In genomic region chr1:160078882-160079661, GRCm38 (mm10) we compare ENCODE assay signal across 8 mouse cellular contexts. TPM values are rescaled to one million over a fixed set of nuclear protein-coding genes. Genes with fewer than 3 reads are reported as not detected.
A peak's percentile ranks its signal among the peaks of the same experiment; 100 is the strongest.
DNase-seq lines count a peak whose midpoint lies in the region; ATAC-seq and TF ChIP-seq lines count a peak whose summit lies in the region.

No protein-coding gene starts in this region.

- no peak overlapping the region for H3K4me3 ChIP-seq in lung, embryonic 14.5 days (ENCODE audit: low read depth, low read length)
- H3K4me3 ChIP-seq in stomach, embryonic 14.5 days (ENCODE audit: low read depth, low read length) = no peak overlapping the region

- no peak overlapping the region for H3K27ac ChIP-seq in lung, embryonic 14.5 days (ENCODE audit: low read depth)
- H3K27ac ChIP-seq in stomach, embryonic 14.5 days (ENCODE audit: low read length) = no peak overlapping the region

- H3K4me1 ChIP-seq in lung, embryonic 14.5 days (ENCODE audit: insufficient read depth) = no peaks in the 10 kb centered on the region
- H3K4me1 ChIP-seq in stomach, embryonic 14.5 days (ENCODE audit: control insufficient read depth, insufficient read depth, low read length) = no peaks in the 10 kb centered on the region

- 43% methylated on average over 14 of the region's 14 CpGs for WGBS in lung, embryonic 14.5 days
- WGBS in stomach, embryonic 14.5 days = 58% methylated on average over 14 of the region's 14 CpGs

- ATAC-seq in hematopoietic stem cell, adult 5-6 weeks (replicated peaks in 1 of 2; ENCODE audit: insufficient read depth in 1 of 2, low FRiP score in 2 of 2, low TSS enrichment in 1 of 2, low read depth in 1 of 2, poor library complexity in 2 of 2, severe bottlenecking in 2 of 2) = peak; percentile 80 to 87
- peak; percentile 92 for ATAC-seq in lung, embryonic 14.5 days (ENCODE audit: insufficient read depth)
- peak; percentile 57; the same call in 1 of the 2 replicates for ATAC-seq in stomach, embryonic 14.5 days (ENCODE audit: insufficient number of reproducible peaks, insufficient read depth, low FRiP score, low read depth)
- ATAC-seq in erythroblast, adult 5-6 weeks (replicated peaks; ENCODE audit: low FRiP score, poor library complexity, severe bottlenecking) = no peak
- no peak for ATAC-seq in erythroid progenitor cell, adult 5-6 weeks (replicated peaks; ENCODE audit: low FRiP score, poor library complexity, severe bottlenecking)

- no peak overlapping the region for H3K9ac ChIP-seq in lung, embryonic 14.5 days
- H3K9ac ChIP-seq in stomach, embryonic 14.5 days (replicated peaks; ENCODE audit: low read depth, low read length) = no peak overlapping the region

- no peaks in the 10 kb centered on the region for H3K27me3 ChIP-seq in lung, embryonic 14.5 days (ENCODE audit: insufficient read depth, low read length)
- H3K27me3 ChIP-seq in stomach, embryonic 14.5 days (ENCODE audit: control insufficient read depth, insufficient read depth, low read length) = no peaks in the 10 kb centered on the region

- DNase-seq in CD8-positive naive resting alpha-beta T cell, adult 2 months (ENCODE audit: low read depth in 2 of 2, low spot score in 2 of 2) = peak; percentile 23 to 26
- peak; percentile 58 for DNase-seq in adrenal gland, adult 2 months
- DNase-seq in lung, embryonic 14.5 days = peak; percentile 84
- DNase-seq in right cerebral cortex, adult 18-20 months = no peak

- no peak for TF ChIP-seq CTCF in lung, embryonic 14.5 days (IDR thresholded peaks at IDR 0.05; ENCODE audit: low read depth)

- no peaks in the 10 kb centered on the region for H3K9me3 ChIP-seq in lung, embryonic 14.5 days (ENCODE audit: low read depth, low read length)
- no peaks in the 10 kb centered on the region for H3K9me3 ChIP-seq in stomach, embryonic 14.5 days (ENCODE audit: control insufficient read depth, low read depth, low read length)

- peak overlapping the region; percentile 23; the same call in 1 of the 2 replicates for H3K4me2 ChIP-seq in lung, embryonic 14.5 days
- no peak overlapping the region for H3K4me2 ChIP-seq in stomach, embryonic 14.5 days (replicated peaks; ENCODE audit: low read depth, low read length)

- H3K36me3 ChIP-seq in lung, embryonic 14.5 days (ENCODE audit: insufficient read depth) = no peaks in the 10 kb centered on the region
- no peaks in the 10 kb centered on the region for H3K36me3 ChIP-seq in stomach, embryonic 14.5 days (ENCODE audit: control insufficient read depth, insufficient read depth, low read length)

RNA-seq across cellular contexts. Expression of gene 4930523C07Rik, which starts 34.9 kb away (rescaled TPM):
- total RNA-seq in adrenal gland, adult 2 months (2021) = 10 to 100 TPM; 12.5 to 15.7 TPM
- polyA plus RNA-seq in adrenal gland, adult 2 months (2012; rRNA removed) = 7.4 and 11.8 TPM in 2 replicates
- total RNA-seq in hematopoietic stem cell, adult 5-6 weeks (2017) = 23.5 and 34.6 TPM in 2 replicates
- polyA plus RNA-seq in lung, embryonic 14.5 days (2014; fragmentation: Nextera tagmentation; extraction: Ambion mirVana) = 18.9 and 20.2 TPM in 2 replicates
- polyA plus RNA-seq in stomach, embryonic 14.5 days (2014; fragmentation: Nextera tagmentation; extraction: Ambion mirVana) = 22.1 and 22.4 TPM in 2 replicates
- total RNA-seq in erythroblast, adult 5-6 weeks (2015; ENCODE audit: low replicate concordance) = 11.7 and 14.2 TPM in 2 replicates
- total RNA-seq in erythroblast, adult 5-6 weeks (2017; ENCODE audit: low replicate concordance) = 30.2 and 31.4 TPM in 2 replicates
- total RNA-seq in erythroid progenitor cell, adult 5-6 weeks (2015; ENCODE audit: low replicate concordance) = 26.0 and 46.5 TPM in 2 replicates
- 25.9 and 91.2 TPM in 2 replicates for total RNA-seq in erythroid progenitor cell, adult 5-6 weeks (2017; ENCODE audit: low replicate concordance)

Comparison
In these comparisons a context has a peak if more than half of its experiments do, and no peak if none do; other contexts are left out.
1. ATAC-seq: peak in hematopoietic stem cell, adult 5-6 weeks (2 of 2), lung, embryonic 14.5 days (single experiment) and stomach, embryonic 14.5 days (single experiment); none in erythroblast, adult 5-6 weeks (single experiment) and erythroid progenitor cell, adult 5-6 weeks (single experiment).